Mouse (Mus musculus) MEL (cell line): ENCODE data around the gene Gtdc1. TPM values are rescaled to one million over a fixed set of nuclear protein-coding genes. Genes with fewer than 3 reads are reported as not detected.

Experiments used
- DNase-seq: peaks from one replicate; pipeline ENCODE4 v3.0.0; 2011; ENCODE audit warnings: low read depth, low spot score
- H3K27ac ChIP-seq: 2 replicates; pipeline ENCODE4 v1.5.1; 2012; ENCODE audit warnings: low read depth, mild to moderate bottlenecking, control low read depth, low read length, moderate library complexity; ENCODE audit not compliant: control insufficient read depth
- H3K27me3 ChIP-seq, 2 experiments: fragments of 150-350 bp in 1 of 2; sonication (generic) in 1 of 2; 2 replicates each; pipeline ENCODE4 v1.6.1; 2012; ENCODE audit warnings: low read length in 2 of 2, mild to moderate bottlenecking in 2 of 2, improper control_type of control experiment in 1 of 2, moderate library complexity in 1 of 2; ENCODE audit not compliant: insufficient read depth in 2 of 2, control insufficient read depth in 1 of 2
- H3K36me3 ChIP-seq, 2 experiments: 2 replicates each; pipeline ENCODE4 v1.6.1; 2012 to 2014; ENCODE audit warnings: low read length in 2 of 2, improper control_type of control experiment in 1 of 2, inconsistent platforms in 1 of 2, mild to moderate bottlenecking in 1 of 2; ENCODE audit not compliant: insufficient read depth in 2 of 2, control insufficient read depth in 1 of 2
- H3K4me1 ChIP-seq, 2 experiments: fragments of 150-350 bp in 1 of 2; sonication (generic) in 1 of 2; 2 replicates each; pipeline ENCODE4 v1.6.1; 2012; ENCODE audit warnings: low read length in 2 of 2, improper control_type of control experiment in 1 of 2, mild to moderate bottlenecking in 1 of 2; ENCODE audit not compliant: insufficient read depth in 2 of 2, control insufficient read depth in 1 of 2
- H3K4me3 ChIP-seq, 2 experiments: fragments of 150-350 bp in 1 of 2; sonication (generic) in 1 of 2; 2 replicates each; pipeline ENCODE4 v1.5.1; 2012; ENCODE audit warnings: low read depth in 2 of 2, low read length in 2 of 2, mild to moderate bottlenecking in 2 of 2, moderate library complexity in 2 of 2, control low read depth in 1 of 2, improper control_type of control experiment in 1 of 2; ENCODE audit not compliant: control insufficient read depth in 1 of 2, insufficient read depth in 1 of 2
- H3K79me2 ChIP-seq: 2 replicates; pipeline ENCODE4 v1.6.1; 2012; ENCODE audit warnings: mild to moderate bottlenecking, low read length, moderate library complexity; ENCODE audit not compliant: control insufficient read depth, poor library complexity, insufficient read depth
- H3K9ac ChIP-seq: 2 replicates; pipeline ENCODE4 v1.6.1; 2012; ENCODE audit warnings: low read depth, mild to moderate bottlenecking, control low read depth, low read length, moderate library complexity; ENCODE audit not compliant: control insufficient read depth, poor library complexity, severe bottlenecking
- H3K9me3 ChIP-seq: fragments of 150-350 bp; sonication (generic); replicated peaks from 2 replicates; pipeline ENCODE4 v1.6.1; 2012; ENCODE audit warnings: mild to moderate bottlenecking, low read length, improper control_type of control experiment, moderate library complexity; ENCODE audit not compliant: insufficient read depth
- BHLHE40 ChIP-seq: IDR thresholded peaks from 2 replicates; pipeline ENCODE4 v1.6.1; 2012; ENCODE audit warnings: low read depth, mild to moderate bottlenecking, inconsistent platforms, low read length, improper control_type of control experiment, borderline replicate concordance
- CTCF ChIP-seq, 3 experiments: IDR thresholded peaks in 2 of 3; conservative IDR thresholded peaks in 1 of 3; 2 replicates each; pipeline ENCODE4 v1.5.1; 2011 to 2012; ENCODE audit warnings: low read length in 3 of 3, low read depth in 2 of 3, mild to moderate bottlenecking in 2 of 3, improper control_type of control experiment in 1 of 3, inconsistent platforms in 1 of 3, mixed read lengths in 1 of 3, moderate library complexity in 1 of 3; ENCODE audit not compliant: control insufficient read depth in 1 of 3, insufficient read depth in 1 of 3, poor library complexity in 1 of 3, severe bottlenecking in 1 of 3
- ELF1 ChIP-seq: IDR thresholded peaks from 2 replicates; pipeline ENCODE4 v1.6.1; 2014; ENCODE audit warnings: low read depth, mild to moderate bottlenecking, inconsistent platforms, low read length, improper control_type of control experiment, moderate library complexity
- ETS1 ChIP-seq: IDR thresholded peaks from 2 replicates; pipeline ENCODE4 v1.6.1; 2012; ENCODE audit warnings: low read depth, mild to moderate bottlenecking, inconsistent platforms, low read length, improper control_type of control experiment, moderate library complexity
- GABPA ChIP-seq: IDR thresholded peaks from 2 replicates; pipeline ENCODE4 v1.6.1; 2012; ENCODE audit warnings: low read depth, mild to moderate bottlenecking, inconsistent platforms, low read length, improper control_type of control experiment, moderate library complexity
- GATA1 ChIP-seq: IDR thresholded peaks from 2 replicates; pipeline ENCODE4 v1.6.1; 2011; ENCODE audit warnings: low read depth, low read length, improper control_type of control experiment
- HCFC1 ChIP-seq: IDR thresholded peaks from 2 replicates; pipeline ENCODE4 v1.6.1; 2012; ENCODE audit warnings: low read depth, mild to moderate bottlenecking, inconsistent platforms, low read length, improper control_type of control experiment, moderate library complexity
- MAFK ChIP-seq: IDR thresholded peaks from 2 replicates; pipeline ENCODE4 v1.6.1; 2011; ENCODE audit warnings: low read depth, mild to moderate bottlenecking, low read length, improper control_type of control experiment, borderline replicate concordance
- MXI1 ChIP-seq: IDR thresholded peaks from 2 replicates; pipeline ENCODE4 v1.6.1; 2011; ENCODE audit warnings: mild to moderate bottlenecking, low read depth, low read length, improper control_type of control experiment
- MYC ChIP-seq: IDR thresholded peaks from 2 replicates; pipeline ENCODE4 v1.6.1; 2011; ENCODE audit warnings: low read depth, mild to moderate bottlenecking, low read length, improper control_type of control experiment, moderate library complexity
- POLR2AphosphoS2 ChIP-seq: IDR thresholded peaks from 2 replicates; pipeline ENCODE4 v1.6.1; 2011; ENCODE audit warnings: low read length, improper control_type of control experiment
- POLR2AphosphoS5 ChIP-seq: IDR thresholded peaks from 2 replicates; pipeline ENCODE4 v1.6.1; 2012; ENCODE audit warnings: low read depth, borderline replicate concordance, mild to moderate bottlenecking, inconsistent platforms, low read length, moderate library complexity, mixed read lengths
- RAD21 ChIP-seq: IDR thresholded peaks from 2 replicates; pipeline ENCODE4 v1.6.1; 2011; ENCODE audit warnings: mild to moderate bottlenecking, low read depth, low read length, improper control_type of control experiment
- RCOR1 ChIP-seq: IDR thresholded peaks from 2 replicates; pipeline ENCODE4 v1.6.1; 2012; ENCODE audit warnings: low read depth, mild to moderate bottlenecking, inconsistent platforms, low read length, improper control_type of control experiment
- SMC3 ChIP-seq: IDR thresholded peaks from 2 replicates; pipeline ENCODE4 v1.6.1; 2011; ENCODE audit warnings: low read depth, low read length, improper control_type of control experiment
- USF1 ChIP-seq: IDR thresholded peaks from 2 replicates; pipeline ENCODE4 v1.6.1; 2014; ENCODE audit warnings: low read depth, mild to moderate bottlenecking, inconsistent platforms, low read length, improper control_type of control experiment, moderate library complexity
- USF2 ChIP-seq, 2 experiments: IDR thresholded peaks; 2 replicates each; pipeline ENCODE4 v1.6.1; 2011 to 2012; ENCODE audit warnings: improper control_type of control experiment in 2 of 2, low read length in 2 of 2, borderline replicate concordance in 1 of 2, inconsistent platforms in 1 of 2, low read depth in 1 of 2, mild to moderate bottlenecking in 1 of 2; ENCODE audit not compliant: insufficient read depth in 1 of 2
- ZKSCAN1 ChIP-seq: IDR thresholded peaks from 2 replicates; pipeline ENCODE4 v1.6.1; 2012; ENCODE audit warnings: low read depth, mild to moderate bottlenecking, inconsistent platforms, low read length, improper control_type of control experiment, moderate library complexity
- ZNF384 ChIP-seq: IDR thresholded peaks from 2 replicates; pipeline ENCODE4 v1.6.1; 2012; ENCODE audit warnings: low read depth, mild to moderate bottlenecking, inconsistent platforms, low read length, improper control_type of control experiment
- polyA plus RNA-seq, 2 experiments: library from polyadenylated mRNA; stranded (reverse) in 1 of 2; unstranded in 1 of 2; fragments of >175 nt in 1 of 2; fragments of >200 nt in 1 of 2; gene quantifications; 2 replicates each; pipeline versions ENCODE4 v1.2.1 to v1.2.4; 2012; ENCODE audit warnings: low replicate concordance in 2 of 2, low read depth in 1 of 2; ENCODE audit not compliant: insufficient read length in 2 of 2, insufficient read depth in 1 of 2, missing spikeins in 1 of 2
- total RNA-seq: library from RNA; depleted of rRNA; stranded (reverse); fragments of 300-350 nt; gene quantifications from 2 replicates; pipeline ENCODE4 v1.2.3, GENCODE M21; 2012

The Gtdc1 gene
- total and polyA plus RNA-seq, 3 experiments, result 7.2 to 14.3 TPM; not detected in 1

- no peaks in the 10 kb centered on the region for H3K36me3 ChIP-seq
- H3K4me3 ChIP-seq, result no peak overlapping the region
- H3K4me1 ChIP-seq, result no peaks in the 10 kb centered on the region
- H3K27ac ChIP-seq, result no peak overlapping the region
- DNase-seq, result no peak
- no peaks in the 10 kb centered on the region for H3K79me2 ChIP-seq
- no peaks in the 10 kb centered on the region for H3K9me3 ChIP-seq
- no peak overlapping the region for H3K9ac ChIP-seq
- H3K27me3 ChIP-seq, result no peaks in the 10 kb centered on the region
- TF ChIP-seq POLR2AphosphoS5 (no peak), GABPA (no peak), MXI1 (no peak), MAFK (no peak), CTCF (IDR thresholded peaks at IDR 0.05 in 2 of 3, conservative IDR thresholded peaks at IDR 0.05 in 1 of 3; ENCODE audit: control insufficient read depth in 1 of 3, insufficient read depth in 1 of 3, low read depth in 2 of 3, low read length in 3 of 3, poor library complexity in 1 of 3, severe bottlenecking in 1 of 3) (no peak), POLR2AphosphoS2 (no peak), RCOR1 (no peak)
Measured at GRCm38 (mm10) chr2:44549311-44549710, 378.1 kb downstream of the Gtdc1 start.

GRCm38 (mm10) chr2:44542775-44543174 is 384.7 kb downstream of the Gtdc1 start:
- no peak for DNase-seq
- H3K27ac ChIP-seq, result no peak overlapping the region
- no peaks in the 10 kb centered on the region for H3K4me1 ChIP-seq
- no peaks in the 10 kb centered on the region for H3K9me3 ChIP-seq
- H3K27me3 ChIP-seq, result no peaks in the 10 kb centered on the region
- H3K4me3 ChIP-seq, result no peak overlapping the region
- no peaks in the 10 kb centered on the region for H3K36me3 ChIP-seq
- no peak overlapping the region for H3K9ac ChIP-seq
- no peak for TF ChIP-seq ZNF384
- TF ChIP-seq HCFC1, result no peak
- TF ChIP-seq USF1, result no peak
- TF ChIP-seq USF2 (IDR thresholded peaks at IDR 0.05; ENCODE audit: borderline replicate concordance in 1 of 2, insufficient read depth in 1 of 2, low read depth in 1 of 2, low read length in 2 of 2), result no peak
- TF ChIP-seq MYC, result no peak
- TF ChIP-seq GATA1, result no peak
- TF ChIP-seq ELF1, result no peak
- TF ChIP-seq ZKSCAN1, result no peak
- TF ChIP-seq SMC3, result no peak
- no peak for TF ChIP-seq RAD21
- no peak for TF ChIP-seq BHLHE40
- no peak for TF ChIP-seq MXI1
- no peak for TF ChIP-seq ETS1
- TF ChIP-seq CTCF (IDR thresholded peaks at IDR 0.05 in 2 of 3, conservative IDR thresholded peaks at IDR 0.05 in 1 of 3; ENCODE audit: control insufficient read depth in 1 of 3, insufficient read depth in 1 of 3, low read depth in 2 of 3, low read length in 3 of 3, poor library complexity in 1 of 3, severe bottlenecking in 1 of 3), result no peak
- no peaks in the 10 kb centered on the region for H3K79me2 ChIP-seq
